Mouse (Mus musculus) brain, embryonic 14.5 days (tissue): ENCODE data around the gene Hist1h2br.
"Not testable (repeated sequence)": the region's sequence is repeated elsewhere in the genome, so short reads cannot be mapped to it uniquely, and the experiment has no call there.

Experiments used
- CTCF ChIP-seq: fragments of 200-500 bp; IDR thresholded peaks from 2 replicates; pipeline ENCODE4 v1.5.1; 2012; ENCODE audit warnings: inconsistent platforms, mild to moderate bottlenecking, moderate library complexity, borderline replicate concordance; ENCODE audit not compliant: insufficient read depth, insufficient read length; ENCODE audit errors: extremely low read depth
- POLR2A ChIP-seq: fragments of 200-500 bp; IDR thresholded peaks from 2 replicates; pipeline ENCODE4 v1.6.1; 2012; ENCODE audit warnings: mild to moderate bottlenecking, inconsistent platforms, borderline replicate concordance; ENCODE audit not compliant: poor library complexity, insufficient read depth, insufficient read length, severe bottlenecking; ENCODE audit errors: extremely low read depth

GRCm38 (mm10) chr13:21812092-21812491 lies 21.5 kb upstream of the Hist1h2br start:
- not testable (repeated sequence) for TF ChIP-seq POLR2A, CTCF
